Mouse (Mus musculus) forebrain, embryonic 12.5 days (tissue): ENCODE results near the gene Dcps. TPM values are rescaled to one million over a fixed set of nuclear protein-coding genes. Genes with fewer than 3 reads are reported as not detected.

Experiments used
- ATAC-seq: fragments of 200-750 bp; cut with Nextera tagmentation; 2 replicates; pipeline ENCODE4 v1.8.0; 2017; ENCODE audit warnings: moderate TSS enrichment; ENCODE audit not compliant: low FRiP score
- H3K27ac ChIP-seq: fragments of 300-500 bp; sonication (generic); 2 replicates; pipeline ENCODE4 v1.5.1; 2016; ENCODE audit warnings: mild to moderate bottlenecking
- H3K27me3 ChIP-seq: fragments of 300-500 bp; sonication (generic); 2 replicates; pipeline ENCODE4 v1.6.1; 2016; ENCODE audit warnings: mild to moderate bottlenecking
- H3K36me3 ChIP-seq: fragments of 300-500 bp; sonication (generic); replicated peaks from 2 replicates; pipeline ENCODE4 v1.6.1; 2016; ENCODE audit warnings: mild to moderate bottlenecking
- H3K4me1 ChIP-seq: fragments of 300-500 bp; sonication (generic); 2 replicates; pipeline ENCODE4 v1.6.1; 2016
- H3K4me2 ChIP-seq: fragments of 300-500 bp; sonication (generic); 2 replicates; pipeline ENCODE4 v1.6.1; 2016; ENCODE audit warnings: mild to moderate bottlenecking, moderate library complexity
- H3K4me3 ChIP-seq: fragments of 300-500 bp; sonication (generic); replicated peaks from 2 replicates; pipeline ENCODE4 v1.5.1; 2016; ENCODE audit warnings: mild to moderate bottlenecking
- H3K9ac ChIP-seq: fragments of 300-500 bp; sonication (generic); 2 replicates; pipeline ENCODE4 v1.6.1; 2016; ENCODE audit warnings: mild to moderate bottlenecking
- H3K9me3 ChIP-seq: fragments of 300-500 bp; sonication (generic); 2 replicates; pipeline ENCODE4 v1.6.1; 2016
- WGBS: fragments of 180-500 bp; shearing (Covaris S2); methylation state at CpG from one replicate; pipeline ENCODE4 v1.1.7; 2016; 5-methylcytosine and 5-hydroxymethylcytosine counted together
- polyA plus RNA-seq: library from polyadenylated mRNA; unstranded; fragments of >200 nt; fragmentation: Nextera tagmentation; extraction: Ambion mirVana; gene quantifications from 2 replicates; pipeline ENCODE4 v1.2.1, GENCODE M21; 2016

Dcps gene
- polyA plus RNA-seq, 1 experiment from 2014 or later, result 90.1 TPM

DNA sequence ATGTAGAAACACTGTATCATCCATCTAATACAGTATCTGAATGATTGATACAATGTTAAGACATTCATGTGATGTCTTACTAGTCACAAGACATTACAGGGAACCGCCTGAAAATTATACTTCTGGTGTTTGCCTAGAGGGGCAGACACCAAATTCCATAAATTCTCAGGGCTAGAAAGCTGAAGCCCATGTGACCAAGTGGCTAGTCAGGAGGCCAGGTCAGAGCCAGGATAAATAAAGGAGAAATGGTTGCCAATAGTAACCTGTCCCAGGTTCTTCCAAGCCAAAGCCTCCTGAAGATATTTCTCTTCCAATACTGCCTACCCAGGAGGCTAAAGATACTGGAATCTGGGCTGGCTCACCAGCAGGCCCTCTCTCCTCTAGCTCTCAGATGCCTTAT, 80.1 kb downstream of the Dcps start:
- Histone ChIP-seq H3K4me2 (no peak overlapping the region), H3K27ac (no peak overlapping the region), H3K4me1 (no peaks in the 10 kb centered on the region), H3K36me3 (no peaks in the 10 kb centered on the region), H3K4me3 (no peak overlapping the region), H3K27me3 (no peaks in the 10 kb centered on the region), H3K9me3 (no peaks in the 10 kb centered on the region), H3K9ac (no peak overlapping the region)
- ATAC-seq, result no peak
- 89% methylated on average over 1 of the region's 1 CpGs for WGBS

DNA sequence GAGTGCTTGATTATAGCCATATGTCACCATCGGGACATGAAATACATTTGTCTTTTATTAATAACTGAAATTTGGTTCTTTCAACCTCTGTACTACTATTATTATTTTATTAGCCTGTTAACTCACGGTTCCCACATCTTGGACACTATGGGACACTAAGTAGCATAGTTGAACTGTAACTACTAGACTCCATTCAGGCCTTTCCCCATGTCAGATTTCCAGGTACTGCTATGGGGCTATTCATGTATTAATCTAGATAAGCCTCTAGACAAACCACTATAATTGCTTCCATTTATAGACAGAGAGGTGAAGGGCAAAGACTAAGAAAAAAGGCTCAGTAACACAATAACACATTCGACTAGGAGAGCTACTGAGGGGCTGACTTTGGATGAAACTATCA, 82.5 kb downstream of the Dcps start:
- WGBS, result 93% methylated on average over 3 of the region's 3 CpGs
- no peaks in the 10 kb centered on the region for H3K27me3 ChIP-seq
- no peak for ATAC-seq
- no peak overlapping the region for H3K9ac ChIP-seq
- no peak overlapping the region for H3K4me2 ChIP-seq
- no peaks in the 10 kb centered on the region for H3K4me1 ChIP-seq
- H3K4me3 ChIP-seq, result no peak overlapping the region
- H3K9me3 ChIP-seq, result no peaks in the 10 kb centered on the region
- H3K36me3 ChIP-seq, result no peaks in the 10 kb centered on the region
- H3K27ac ChIP-seq, result no peak overlapping the region

DNA sequence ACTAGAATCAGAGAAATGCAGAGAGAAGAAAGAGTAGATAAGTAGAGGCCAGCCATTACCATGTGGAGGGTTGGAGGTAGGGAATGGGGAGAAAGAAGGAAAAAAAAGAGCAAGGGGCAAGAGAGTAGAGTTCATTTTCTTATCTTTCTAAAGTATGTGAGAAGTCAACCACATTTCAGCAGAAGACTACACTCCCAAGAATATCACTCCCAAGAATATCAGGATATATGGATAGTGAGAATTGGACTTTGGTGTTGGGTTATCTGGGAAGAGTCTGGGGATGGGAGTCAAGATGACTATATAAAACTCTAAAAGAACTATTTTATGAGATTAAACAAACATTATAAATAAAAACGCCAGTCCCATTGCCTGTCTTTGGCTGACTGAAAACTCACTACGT, 83.0 kb downstream of the Dcps start:
- ATAC-seq, result no peak
- Histone ChIP-seq H3K4me1 (no peaks in the 10 kb centered on the region), H3K4me2 (no peak overlapping the region), H3K36me3 (no peaks in the 10 kb centered on the region), H3K27me3 (no peaks in the 10 kb centered on the region), H3K9ac (no peak overlapping the region), H3K9me3 (no peaks in the 10 kb centered on the region), H3K27ac (no peak overlapping the region), H3K4me3 (no peak overlapping the region)
- 88% methylated on average over 2 of the region's 2 CpGs for WGBS

Other genes starting within 250 kb of the Dcps start
- 9.9 and 12.1 TPM in 2 replicates for gene St3gal4, start 56.8 kb downstream of the Dcps start, polyA plus RNA-seq
- gene Srpr, start 24.1 kb upstream of the Dcps start, polyA plus RNA-seq, result 81.3 and 82.6 TPM in 2 replicates
- 11.7 and 11.9 TPM in 2 replicates for gene Tirap, start 24.2 kb upstream of the Dcps start, polyA plus RNA-seq
- 45.6 and 49.0 TPM in 2 replicates for gene Foxred1, start 35.0 kb upstream of the Dcps start, polyA plus RNA-seq
- 73.9 TPM in 2 replicates for gene Fam118b, start 91.7 kb upstream of the Dcps start, polyA plus RNA-seq
- 25.6 and 27.9 TPM in 2 replicates for gene Rpusd4, start 91.8 kb upstream of the Dcps start, polyA plus RNA-seq
- gene Cdon, start 245.1 kb upstream of the Dcps start, polyA plus RNA-seq, result 23.4 and 23.7 TPM in 2 replicates